Mouse (Mus musculus): Measurements from ENCODE around the gene Frmpd3. TPM values are rescaled to one million over a fixed set of nuclear protein-coding genes. Genes with fewer than 3 reads are reported as not detected.

Gene Frmpd3
- polyA plus RNA-seq, 1 experiment from 2014 or later = 0.13 TPM

- Histone ChIP-seq H3K4me3 (no peak overlapping the region), H3K27ac (no peak overlapping the region), H3K36me3 (no peaks in the 10 kb centered on the region), H3K27me3 (ENCODE audit: low read depth, poor library complexity, severe bottlenecking) (peaks cover 87% of the 10 kb centered on the region), H3K9me3 (replicated peaks) (no peaks in the 10 kb centered on the region), H3K4me1 (no peaks in the 10 kb centered on the region)
- WGBS = 89% methylated on average over 4 of the region's 4 CpGs
- DNase-seq (ENCODE audit: low spot score) = no peak
These were observed 76.4 kb downstream of the Frmpd3 start for GRCm38 (mm10) chrX:140418467-140418866.

DNA sequence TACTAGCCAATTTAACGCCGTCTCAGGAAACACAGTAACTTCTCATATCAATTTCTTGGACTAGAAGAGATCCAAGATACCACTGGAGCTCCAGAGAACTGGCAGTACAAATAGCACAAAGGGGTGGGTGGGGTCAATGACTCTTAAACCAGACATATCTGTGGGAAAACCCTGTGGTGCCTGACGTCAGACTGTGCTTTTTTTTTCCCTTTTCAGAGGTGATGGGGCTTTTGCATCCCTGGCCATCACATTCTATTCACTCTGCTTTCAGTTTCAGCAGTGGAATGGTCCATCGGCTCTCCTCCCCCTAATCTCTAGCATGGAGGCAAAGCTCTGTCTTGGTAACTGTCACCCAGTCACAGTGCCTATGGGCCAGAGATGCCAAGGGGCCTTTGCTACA lies 85.1 kb downstream of the Frmpd3 start:
- no peaks in the 10 kb centered on the region for H3K36me3 ChIP-seq
- H3K4me1 ChIP-seq = no peaks in the 10 kb centered on the region
- H3K4me3 ChIP-seq = no peak overlapping the region
- no peak overlapping the region for H3K27ac ChIP-seq
- WGBS = 87% methylated on average over 4 of the region's 4 CpGs
- H3K27me3 ChIP-seq (ENCODE audit: low read depth, poor library complexity, severe bottlenecking) = peaks cover 65% of the 10 kb centered on the region
- DNase-seq (ENCODE audit: low spot score) = no peak
- H3K9me3 ChIP-seq (replicated peaks) = no peaks in the 10 kb centered on the region

DNA sequence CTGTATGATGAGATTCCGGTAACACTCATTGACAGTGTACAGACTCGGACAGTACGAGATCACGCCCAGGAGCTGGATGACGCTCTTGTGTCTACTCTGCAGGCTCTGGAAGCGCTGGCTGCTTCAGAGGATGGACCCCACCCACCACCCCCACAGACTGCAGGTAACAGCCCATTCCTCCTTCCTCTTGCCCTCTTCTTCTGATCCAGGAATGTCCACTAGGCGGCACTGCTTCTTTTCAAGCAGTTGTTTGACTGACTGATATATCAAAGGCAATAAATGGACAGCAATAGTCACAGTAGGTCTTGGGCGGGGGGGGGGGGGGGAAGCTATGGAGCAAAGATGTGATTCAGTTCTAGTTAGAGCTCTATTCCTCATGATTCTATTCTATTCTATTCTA lies 86.2 kb downstream of the Frmpd3 start:
- Histone ChIP-seq H3K27me3 (ENCODE audit: low read depth, poor library complexity, severe bottlenecking) (peaks cover 73% of the 10 kb centered on the region), H3K4me3 (no peak overlapping the region), H3K27ac (no peak overlapping the region), H3K36me3 (no peaks in the 10 kb centered on the region), H3K4me1 (no peaks in the 10 kb centered on the region), H3K9me3 (replicated peaks) (no peaks in the 10 kb centered on the region)
- DNase-seq (ENCODE audit: low spot score) = no peak
- 66% methylated on average over 8 of the region's 8 CpGs for WGBS

DNA sequence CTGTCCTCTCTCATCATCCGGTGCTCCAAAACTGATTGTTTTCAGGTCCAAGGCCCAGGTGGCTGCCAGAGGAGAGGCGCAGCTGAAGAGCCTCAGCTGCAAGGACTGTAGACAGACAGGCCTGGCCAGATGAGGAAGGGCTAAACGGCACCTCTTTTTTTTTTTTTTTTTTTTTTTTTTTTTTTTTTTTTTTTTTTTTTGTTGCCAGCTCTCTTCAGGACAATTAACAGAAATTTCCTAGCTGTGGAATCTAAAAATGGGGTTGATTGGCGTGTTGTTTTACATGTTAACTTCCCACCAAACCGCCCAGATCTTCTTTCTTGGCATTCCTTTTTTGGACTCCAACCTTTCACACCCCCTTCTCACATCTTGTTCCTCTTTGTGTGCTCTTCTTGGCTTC lies 87.9 kb downstream of the Frmpd3 start:
- no peaks in the 10 kb centered on the region for H3K9me3 ChIP-seq (replicated peaks)
- no peak overlapping the region for H3K4me3 ChIP-seq
- H3K27ac ChIP-seq = no peak overlapping the region
- peaks cover 80% of the 10 kb centered on the region for H3K27me3 ChIP-seq (ENCODE audit: low read depth, poor library complexity, severe bottlenecking)
- H3K4me1 ChIP-seq = no peaks in the 10 kb centered on the region
- WGBS = 72% methylated on average over 5 of the region's 5 CpGs
- no peak for DNase-seq (ENCODE audit: low spot score)
- no peaks in the 10 kb centered on the region for H3K36me3 ChIP-seq

DNA sequence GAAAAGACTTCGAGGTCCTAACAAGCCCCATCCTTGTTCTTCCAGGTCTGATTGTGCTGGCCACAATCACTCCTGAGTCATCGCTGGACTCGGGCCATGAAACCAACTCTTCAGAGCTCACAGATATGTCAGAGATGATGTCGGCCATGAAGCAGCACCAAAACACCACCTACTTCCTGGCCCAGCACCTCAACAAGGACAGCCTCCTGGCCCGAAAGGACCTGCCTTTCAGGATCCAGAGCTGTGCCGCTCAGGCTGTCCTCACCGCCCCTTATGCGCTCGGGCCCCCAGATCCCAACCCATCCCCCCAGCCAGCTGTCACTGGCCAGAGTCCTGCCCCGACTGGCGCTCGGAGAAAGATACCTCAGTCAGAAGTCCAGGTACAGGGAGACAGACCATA lies 88.4 kb downstream of the Frmpd3 start:
- 86% methylated on average over 12 of the region's 12 CpGs for WGBS
- Histone ChIP-seq H3K4me3 (no peak overlapping the region), H3K36me3 (no peaks in the 10 kb centered on the region), H3K27me3 (ENCODE audit: low read depth, poor library complexity, severe bottlenecking) (peaks cover 81% of the 10 kb centered on the region), H3K27ac (no peak overlapping the region), H3K9me3 (replicated peaks) (no peaks in the 10 kb centered on the region), H3K4me1 (no peaks in the 10 kb centered on the region)
- DNase-seq (ENCODE audit: low spot score) = no peak

- H3K36me3 ChIP-seq = no peaks in the 10 kb centered on the region
- H3K4me1 ChIP-seq = no peaks in the 10 kb centered on the region
- H3K9me3 ChIP-seq (replicated peaks) = no peaks in the 10 kb centered on the region
- DNase-seq (ENCODE audit: low spot score) = no peak
- no peak overlapping the region for H3K27ac ChIP-seq
- peaks cover 82% of the 10 kb centered on the region for H3K27me3 ChIP-seq (ENCODE audit: low read depth, poor library complexity, severe bottlenecking)
- H3K4me3 ChIP-seq = no peak overlapping the region
- WGBS = 87% methylated on average over 15 of the region's 15 CpGs
These were observed 89.9 kb downstream of the Frmpd3 start for GRCm38 (mm10) chrX:140431981-140432380.

GRCm38 (mm10) chrX:140432786-140433185 lies 90.7 kb downstream of the Frmpd3 start:
- Histone ChIP-seq H3K4me1 (no peaks in the 10 kb centered on the region), H3K36me3 (no peaks in the 10 kb centered on the region), H3K27ac (no peak overlapping the region), H3K9me3 (replicated peaks) (no peaks in the 10 kb centered on the region), H3K4me3 (no peak overlapping the region), H3K27me3 (ENCODE audit: low read depth, poor library complexity, severe bottlenecking) (peaks cover 83% of the 10 kb centered on the region)
- 92% methylated on average over 11 of the region's 11 CpGs for WGBS
- no peak for DNase-seq (ENCODE audit: low spot score)

DNA sequence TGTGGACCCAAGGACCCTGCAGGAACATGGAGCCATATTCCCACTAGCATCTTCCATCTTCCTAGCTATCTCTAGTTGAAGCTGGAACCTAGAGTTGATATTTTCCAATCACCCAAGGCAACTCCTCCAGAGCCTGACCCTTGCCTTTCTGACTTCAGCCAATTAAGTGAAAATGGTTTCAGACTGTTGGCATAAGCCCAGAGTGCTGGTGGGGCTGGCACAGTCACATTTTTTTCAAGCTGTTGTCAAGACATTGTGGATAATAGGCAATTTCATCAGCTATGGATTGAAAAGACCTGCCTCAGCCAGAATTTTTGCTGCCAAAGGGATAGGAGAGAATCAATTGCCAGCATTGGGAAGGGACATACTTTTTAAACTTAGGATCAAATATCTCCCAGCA lies 95.8 kb downstream of the Frmpd3 start:
- Histone ChIP-seq H3K36me3 (no peaks in the 10 kb centered on the region), H3K9me3 (replicated peaks) (no peaks in the 10 kb centered on the region), H3K4me3 (no peak overlapping the region), H3K4me1 (no peaks in the 10 kb centered on the region), H3K27ac (no peak overlapping the region), H3K27me3 (ENCODE audit: low read depth, poor library complexity, severe bottlenecking) (peaks cover 97% of the 10 kb centered on the region)
- no peak for DNase-seq (ENCODE audit: low spot score)

GRCm38 (mm10) chrX:140445551-140445950 lies 103.5 kb downstream of the Frmpd3 start:
- Histone ChIP-seq H3K27ac (no peak overlapping the region), H3K36me3 (no peaks in the 10 kb centered on the region), H3K27me3 (ENCODE audit: low read depth, poor library complexity, severe bottlenecking) (peaks cover 86% of the 10 kb centered on the region), H3K9me3 (replicated peaks) (no peaks in the 10 kb centered on the region), H3K4me1 (no peaks in the 10 kb centered on the region), H3K4me3 (no peak overlapping the region)
- 81% methylated on average over 13 of the region's 13 CpGs for WGBS
- DNase-seq (ENCODE audit: low spot score) = no peak

DNA sequence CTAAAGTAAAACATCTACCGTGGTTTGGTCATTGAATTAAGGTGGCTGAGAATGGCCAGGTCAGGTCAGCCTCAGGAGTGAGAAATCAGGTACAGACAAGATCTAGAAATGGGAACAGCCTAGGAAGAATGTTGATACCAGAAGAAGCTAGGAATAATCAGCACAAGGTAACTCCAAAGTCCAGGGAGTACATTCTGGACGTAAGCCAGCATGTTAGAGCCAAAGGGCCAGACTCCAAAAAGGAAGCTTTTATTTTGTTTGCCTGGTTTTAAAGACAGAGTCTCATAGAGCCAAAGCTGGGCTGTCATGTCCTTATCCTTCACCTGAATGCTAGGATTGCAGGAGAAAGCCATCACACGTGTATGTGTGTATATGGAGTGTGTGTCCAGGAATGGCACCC lies 108.0 kb downstream of the Frmpd3 start:
- H3K27ac ChIP-seq = no peak overlapping the region
- H3K4me1 ChIP-seq = no peaks in the 10 kb centered on the region
- 87% methylated on average over 3 of the region's 3 CpGs for WGBS
- H3K27me3 ChIP-seq (ENCODE audit: low read depth, poor library complexity, severe bottlenecking) = peaks cover 84% of the 10 kb centered on the region
- H3K9me3 ChIP-seq (replicated peaks) = no peaks in the 10 kb centered on the region
- DNase-seq (ENCODE audit: low spot score) = no peak
- no peak overlapping the region for H3K4me3 ChIP-seq
- H3K36me3 ChIP-seq = no peaks in the 10 kb centered on the region

DNA sequence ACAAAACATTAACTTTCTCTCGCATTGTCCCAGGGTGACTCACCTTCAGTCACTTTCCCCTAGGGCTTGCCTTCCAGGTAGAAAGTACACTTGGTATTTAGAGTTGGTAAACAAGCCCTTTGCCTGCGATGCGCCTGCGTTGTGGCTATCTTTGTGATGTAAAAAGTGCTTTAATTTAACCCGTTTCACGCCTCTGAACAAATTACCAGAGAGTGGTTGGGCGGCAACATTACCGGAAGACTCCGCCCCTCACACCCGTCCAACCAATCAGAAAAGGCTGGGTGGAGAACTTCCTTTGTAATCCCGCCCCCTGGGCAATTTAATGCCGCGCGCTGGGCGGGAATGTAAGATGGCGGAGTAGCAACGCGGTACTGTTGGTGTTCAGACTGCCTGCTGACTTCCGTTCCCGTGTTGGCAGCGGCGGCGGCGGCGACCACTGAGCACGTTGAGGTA lies 114.2 kb downstream of the Frmpd3 start, which contains the start of gene Prps1:
Gene Prps1 (plus strand): TSS at position 335 of the 453 bp plus-strand sequence.
- no peaks in the 10 kb centered on the region for H3K9me3 ChIP-seq (replicated peaks)
- H3K27me3 ChIP-seq (ENCODE audit: low read depth, poor library complexity, severe bottlenecking) = peaks cover 75% of the 10 kb centered on the region
- peak; percentile 82 for DNase-seq (ENCODE audit: low spot score)
- WGBS = 4% methylated on average over 26 of the region's 26 CpGs
- H3K27ac ChIP-seq = peak within 1 kb of the TSS; percentile 86
- no peaks in the 10 kb centered on the region for H3K36me3 ChIP-seq
- peak within 1 kb of the TSS; percentile 64 for H3K4me3 ChIP-seq
- H3K4me1 ChIP-seq = 0 out of 2 replicates have a peak, but pooled peaks cover 3% of the 10 kb centered on the region

GRCm38 (mm10) chrX:140456751-140457491 lies 114.9 kb downstream of the Frmpd3 start:
- Histone ChIP-seq H3K27me3 (ENCODE audit: low read depth, poor library complexity, severe bottlenecking) (peaks cover 69% of the 10 kb centered on the region), H3K27ac (peak overlapping the region; percentile 86), H3K9me3 (replicated peaks) (no peaks in the 10 kb centered on the region), H3K36me3 (no peaks in the 10 kb centered on the region), H3K4me1 (0 out of 2 replicates have a peak, but pooled peaks cover 3% of the 10 kb centered on the region), H3K4me3 (peak overlapping the region; percentile 64)
- peak; percentile 60 for DNase-seq (ENCODE audit: low spot score)
- WGBS = 10% methylated on average over 39 of the region's 39 CpGs

DNA sequence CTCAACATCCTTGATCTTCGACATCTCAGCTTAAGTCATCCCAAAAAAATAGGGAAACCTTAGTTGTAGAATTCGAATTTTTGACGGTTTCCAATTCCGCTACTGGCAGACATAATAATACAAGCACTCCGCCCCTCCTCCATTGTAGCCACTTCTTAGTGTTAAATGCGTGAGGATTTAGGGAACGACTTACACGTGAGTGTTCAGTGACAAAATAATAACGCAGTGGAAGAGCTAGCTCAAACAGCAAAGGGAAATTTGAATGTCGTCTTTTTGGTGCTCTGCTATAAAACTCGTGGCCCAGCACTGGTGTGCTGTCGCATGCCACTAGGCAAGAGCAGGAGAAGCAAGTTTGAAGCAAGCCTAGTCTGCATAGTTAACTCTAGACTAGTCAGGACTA lies 115.4 kb downstream of the Frmpd3 start:
- H3K27me3 ChIP-seq (ENCODE audit: low read depth, poor library complexity, severe bottlenecking) = peaks cover 66% of the 10 kb centered on the region
- 21% methylated on average over 12 of the region's 12 CpGs for WGBS
- no peak for DNase-seq (ENCODE audit: low spot score)

More for the DNA sequence above, 115.4 kb downstream of the Frmpd3 start:
- Histone ChIP-seq H3K36me3 (no peaks in the 10 kb centered on the region), H3K27ac (peak overlapping the region; percentile 86), H3K9me3 (replicated peaks) (no peaks in the 10 kb centered on the region), H3K4me1 (0 out of 2 replicates have a peak, but pooled peaks cover 3% of the 10 kb centered on the region), H3K4me3 (peak overlapping the region; percentile 64)

Measured in limb, embryonic 10.5 days (tissue).